Mouse (Mus musculus) olfactory bulb, adult 2 months (tissue): ENCODE results near the gene Spata17.

Experiments used
- CTCF ChIP-seq: fragments of 200-500 bp; IDR thresholded peaks from 2 replicates; pipeline ENCODE4 v1.5.1; 2012; ENCODE audit warnings: low read depth, mild to moderate bottlenecking, low read length, moderate library complexity; ENCODE audit not compliant: insufficient read depth
- POLR2A ChIP-seq: fragments of 200-500 bp; IDR thresholded peaks from 2 replicates; pipeline ENCODE4 v1.6.1; 2012; ENCODE audit warnings: mild to moderate bottlenecking, low read depth, low read length, moderate library complexity; ENCODE audit not compliant: insufficient read depth

GRCm38 (mm10) chr1:187169646-187170045, 45.6 kb downstream of the Spata17 start:
- TF ChIP-seq CTCF: no peak
- TF ChIP-seq POLR2A: no peak
